Mouse (Mus musculus) liver, embryonic 15.5 days (tissue): ENCODE results near the gene Nkd1. TPM values are rescaled to one million over a fixed set of nuclear protein-coding genes. Genes with fewer than 3 reads are reported as not detected.

Experiments used
- ATAC-seq: fragments of 200-750 bp; cut with Nextera tagmentation; 2 replicates; pipeline ENCODE4 v1.8.0; 2017; ENCODE audit warnings: moderate number of reproducible peaks, mild to moderate bottlenecking, moderate library complexity; ENCODE audit not compliant: insufficient read depth
- H3K27ac ChIP-seq: fragments of 300-500 bp; sonication (generic); replicated peaks from 2 replicates; pipeline ENCODE4 v1.5.1; 2015; ENCODE audit warnings: mild to moderate bottlenecking, inconsistent platforms
- H3K27me3 ChIP-seq: fragments of 300-500 bp; sonication (generic); 2 replicates; pipeline ENCODE4 v1.6.1; 2015; ENCODE audit warnings: mild to moderate bottlenecking, inconsistent platforms
- H3K36me3 ChIP-seq: fragments of 300-500 bp; sonication (generic); replicated peaks from 2 replicates; pipeline ENCODE4 v1.6.1; 2015; ENCODE audit warnings: moderate library complexity, mild to moderate bottlenecking, inconsistent platforms
- H3K4me1 ChIP-seq: fragments of 300-500 bp; sonication (generic); replicated peaks from 2 replicates; pipeline ENCODE4 v1.6.1; 2015; ENCODE audit warnings: inconsistent platforms
- H3K4me2 ChIP-seq: fragments of 300-500 bp; sonication (generic); 2 replicates; pipeline ENCODE4 v1.6.1; 2015; ENCODE audit warnings: moderate library complexity, mild to moderate bottlenecking, inconsistent platforms
- H3K4me3 ChIP-seq: fragments of 300-500 bp; sonication (generic); replicated peaks from 2 replicates; pipeline ENCODE4 v1.5.1; 2015; ENCODE audit warnings: mild to moderate bottlenecking, inconsistent platforms
- H3K9ac ChIP-seq: fragments of 300-500 bp; sonication (generic); 2 replicates; pipeline ENCODE4 v1.6.1; 2015; ENCODE audit warnings: moderate library complexity, mild to moderate bottlenecking, inconsistent platforms
- H3K9me3 ChIP-seq: fragments of 300-500 bp; sonication (generic); replicated peaks from 2 replicates; pipeline ENCODE4 v1.6.1; 2016; ENCODE audit warnings: inconsistent platforms
- WGBS: fragments of 180-500 bp; shearing (Covaris S2); methylation state at CpG from one replicate; pipeline ENCODE4 v1.1.7; 2015; ENCODE audit warnings: mixed read lengths; ENCODE audit not compliant: insufficient replicate concordance; 5-methylcytosine and 5-hydroxymethylcytosine counted together
- polyA plus RNA-seq: library from polyadenylated mRNA; unstranded; fragments of >200 nt; fragmentation: Nextera tagmentation; extraction: Ambion mirVana; gene quantifications from 2 replicates; pipeline ENCODE4 v1.2.1, GENCODE M21; 2015

The Nkd1 gene
- polyA plus RNA-seq, 1 experiment from 2014 or later = 1.8 TPM

DNA sequence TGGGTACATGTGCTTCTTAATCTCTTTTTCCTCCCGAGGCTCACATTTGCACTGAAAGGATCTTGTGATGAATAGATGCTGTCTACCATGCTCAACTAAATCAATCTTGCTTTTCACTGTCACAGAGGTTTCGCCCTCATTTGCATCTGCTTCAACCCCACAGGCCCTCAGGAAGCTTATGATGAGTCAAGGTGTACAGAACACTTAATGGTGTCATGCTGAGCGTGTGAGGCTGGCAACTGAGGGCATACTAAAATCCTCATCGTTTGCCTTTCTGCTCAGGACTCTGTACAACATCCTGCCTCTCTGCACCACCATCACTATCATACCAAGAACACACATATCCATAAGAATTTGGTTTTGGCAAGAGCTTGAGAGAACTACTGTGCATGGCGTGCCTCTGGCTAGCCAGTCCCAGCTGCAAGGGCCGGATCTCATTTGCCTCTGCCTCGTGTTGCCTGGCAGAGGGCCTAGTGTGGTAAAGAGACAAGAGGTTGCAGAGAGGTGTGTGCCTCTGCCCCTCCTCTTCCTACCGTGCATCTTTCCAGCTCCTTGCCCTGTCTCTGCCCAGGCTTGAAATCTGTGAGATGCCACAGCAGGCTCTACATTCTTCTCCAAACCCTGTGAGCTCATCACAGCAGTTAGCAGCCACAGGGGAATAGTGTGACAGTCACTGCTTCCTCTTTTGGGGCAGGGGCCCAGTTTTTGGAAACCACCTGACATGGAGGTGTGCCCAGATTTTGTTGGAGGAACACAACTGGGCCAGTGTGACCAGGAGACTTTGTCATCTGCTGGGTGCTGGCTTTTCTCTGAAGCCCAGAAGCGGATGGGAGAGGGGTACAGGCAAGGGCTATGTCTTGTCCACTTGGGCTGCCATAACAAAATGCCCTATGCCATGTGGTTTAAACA is 116.2 kb downstream of the Nkd1 start:
- Histone ChIP-seq H3K9me3 (no peaks in the 10 kb centered on the region), H3K4me2 (no peak overlapping the region), H3K36me3 (no peaks in the 10 kb centered on the region), H3K27me3 (no peaks in the 10 kb centered on the region; the same call in 1 of the 2 replicates), H3K27ac (no peak overlapping the region), H3K4me3 (no peak overlapping the region), H3K9ac (no peak overlapping the region), H3K4me1 (peaks cover 24% of the 10 kb centered on the region)
- ATAC-seq = no peak
- 59% methylated on average over 9 of the region's 9 CpGs for WGBS

- H3K4me3 ChIP-seq = no peak overlapping the region
- WGBS = 75% methylated on average over 3 of the region's 3 CpGs
- no peak for ATAC-seq
These were observed 117.8 kb downstream of the Nkd1 start for GRCm38 (mm10) chr8:88638908-88639307.

GRCm38 (mm10) chr8:88642734-88643564 is 121.8 kb downstream of the Nkd1 start:
- H3K36me3 ChIP-seq = no peaks in the 10 kb centered on the region
- H3K4me3 ChIP-seq = no peak overlapping the region
- H3K9me3 ChIP-seq = no peaks in the 10 kb centered on the region
- ATAC-seq = no peak
- peaks cover 3% of the 10 kb centered on the region for H3K27me3 ChIP-seq
- H3K27ac ChIP-seq = no peak overlapping the region
- H3K4me2 ChIP-seq = no peak overlapping the region
- 57% methylated on average over 5 of the region's 5 CpGs for WGBS
- H3K4me1 ChIP-seq = 0 out of 2 replicates have a peak, but pooled peaks cover 9% of the 10 kb centered on the region
- H3K9ac ChIP-seq = no peak overlapping the region

More at GRCm38 (mm10) chr8:88638908-88639307, 117.8 kb downstream of the Nkd1 start:
- Histone ChIP-seq H3K27me3 (no peaks in the 10 kb centered on the region; the same call in 1 of the 2 replicates), H3K4me1 (peaks cover 20% of the 10 kb centered on the region; the same call in 1 of the 2 replicates), H3K4me2 (no peak overlapping the region), H3K36me3 (no peaks in the 10 kb centered on the region), H3K27ac (no peak overlapping the region), H3K9ac (no peak overlapping the region), H3K9me3 (no peaks in the 10 kb centered on the region)

Other genes with a start within 250 kb of the Nkd1 start
- 21.3 and 22.3 TPM in 2 replicates for gene Adcy7, start 249.0 kb upstream of the Nkd1 start, polyA plus RNA-seq
- 28.4 and 31.3 TPM in 2 replicates for gene Brd7, start 159.2 kb upstream of the Nkd1 start, polyA plus RNA-seq
- gene Snx20, start 114.8 kb downstream of the Nkd1 start, polyA plus RNA-seq = 4.3 and 4.8 TPM in 2 replicates
- 0.08 and 0.09 TPM in 2 replicates for gene Nod2, start 126.0 kb downstream of the Nkd1 start, polyA plus RNA-seq
- gene Cyld, start 175.7 kb downstream of the Nkd1 start, polyA plus RNA-seq = 6.1 and 6.6 TPM in 2 replicates